Mouse (Mus musculus): ENCODE data around the gene Disc1. TPM values are rescaled to one million over a fixed set of nuclear protein-coding genes. Genes with fewer than 3 reads are reported as not detected.

Disc1 gene
- polyA plus RNA-seq, 1 experiment, result 1.0 TPM

DNA sequence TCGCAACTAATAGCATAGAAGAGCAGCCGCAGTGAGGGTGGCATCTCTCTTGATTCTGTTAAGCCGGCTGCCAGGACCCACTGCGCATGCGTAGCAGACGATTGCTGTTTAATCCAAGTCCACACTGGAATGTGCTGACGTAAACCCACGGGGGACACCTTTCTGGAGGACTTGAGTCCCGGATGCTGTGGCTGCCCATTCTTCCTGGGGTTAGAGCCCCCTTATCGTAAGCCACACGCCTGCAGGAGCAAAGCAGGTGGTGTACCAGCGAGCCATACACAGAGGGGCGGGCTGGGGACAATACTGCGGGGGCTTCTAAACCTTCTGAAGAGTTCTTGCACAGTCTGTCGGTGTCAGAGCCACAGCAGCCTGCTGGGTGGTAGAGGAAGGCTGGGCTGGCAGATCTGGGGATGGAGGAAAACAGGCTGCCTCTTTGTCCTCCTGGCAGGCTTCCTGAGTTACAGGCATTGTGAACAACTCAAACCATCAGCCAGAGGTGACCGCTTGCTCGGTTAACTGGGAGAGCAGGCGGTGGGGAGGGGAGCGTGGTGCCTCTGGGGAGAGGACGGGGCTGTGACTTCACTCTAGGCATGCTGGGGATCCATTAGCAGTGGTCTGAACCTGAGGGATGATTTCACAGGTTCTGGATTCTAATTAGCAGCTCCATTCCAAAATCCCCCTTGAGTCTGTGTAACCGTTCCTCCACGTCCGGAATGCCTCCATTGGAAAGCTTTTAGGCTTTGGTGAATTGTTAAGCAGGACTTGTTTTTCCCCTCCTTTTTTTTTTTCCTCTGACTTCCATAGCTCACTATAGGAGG, 200.4 kb downstream of the Disc1 start:
- peak; percentile 91 to 96 for DNase-seq (ENCODE audit: extremely low spot score in 1 of 2, low spot score in 1 of 2)

DNA sequence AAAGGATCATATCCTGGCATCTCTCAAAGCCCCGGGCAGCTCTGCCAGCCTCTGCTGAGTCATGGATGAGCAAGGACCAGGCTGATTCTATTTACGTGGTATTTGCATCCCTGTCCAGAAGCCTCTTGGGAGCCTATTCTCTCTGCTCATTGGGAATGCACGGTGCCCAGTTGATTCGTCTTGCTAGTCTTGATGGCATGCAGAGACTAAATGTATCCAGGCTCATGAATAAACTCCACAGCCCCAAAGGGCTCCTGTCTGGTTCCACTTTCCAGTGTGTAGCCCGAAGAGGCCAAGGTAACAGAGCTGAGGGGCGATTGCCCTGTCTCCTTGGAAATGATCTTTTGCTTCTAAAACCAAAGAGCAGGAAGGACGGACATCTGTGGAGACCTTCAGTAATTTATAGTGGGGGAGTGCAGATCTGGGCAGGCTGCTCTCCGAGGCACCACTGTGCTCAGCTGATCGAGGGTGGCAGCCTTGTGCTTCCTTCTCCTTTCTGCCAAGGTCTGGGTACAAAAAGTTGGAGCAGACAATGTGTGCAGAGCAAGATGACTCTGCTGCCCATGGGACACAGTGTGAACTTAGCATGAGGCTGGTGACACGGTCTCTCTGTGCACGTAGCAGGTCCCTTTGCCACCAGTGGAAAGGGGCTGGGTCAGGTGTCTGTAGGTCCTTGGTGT, 201.2 kb downstream of the Disc1 start:
- peak; percentile 38 to 73 for DNase-seq (ENCODE audit: extremely low spot score in 1 of 2, low spot score in 1 of 2)

DNA sequence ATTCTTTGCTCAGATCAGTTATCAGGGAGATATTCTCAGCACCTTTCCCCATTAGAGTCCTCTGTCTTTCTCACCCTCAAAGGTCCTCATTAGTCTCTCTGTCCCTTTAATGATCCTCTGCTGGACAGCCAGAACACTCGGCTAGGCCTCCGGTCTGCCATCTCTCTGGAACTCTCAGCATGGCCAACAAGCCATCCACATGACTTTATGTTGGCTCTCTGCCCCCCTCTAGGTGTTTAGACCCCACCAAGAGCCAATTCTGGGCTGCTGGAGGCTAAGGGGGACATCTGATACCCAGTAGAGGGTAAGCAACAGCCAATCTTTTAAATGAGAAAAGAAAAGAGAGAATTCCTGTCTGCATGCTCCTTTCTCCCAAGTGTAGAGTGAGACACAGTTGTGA, 203.7 kb downstream of the Disc1 start:
- no peak for DNase-seq (ENCODE audit: extremely low spot score in 1 of 2, low spot score in 1 of 2)

DNA sequence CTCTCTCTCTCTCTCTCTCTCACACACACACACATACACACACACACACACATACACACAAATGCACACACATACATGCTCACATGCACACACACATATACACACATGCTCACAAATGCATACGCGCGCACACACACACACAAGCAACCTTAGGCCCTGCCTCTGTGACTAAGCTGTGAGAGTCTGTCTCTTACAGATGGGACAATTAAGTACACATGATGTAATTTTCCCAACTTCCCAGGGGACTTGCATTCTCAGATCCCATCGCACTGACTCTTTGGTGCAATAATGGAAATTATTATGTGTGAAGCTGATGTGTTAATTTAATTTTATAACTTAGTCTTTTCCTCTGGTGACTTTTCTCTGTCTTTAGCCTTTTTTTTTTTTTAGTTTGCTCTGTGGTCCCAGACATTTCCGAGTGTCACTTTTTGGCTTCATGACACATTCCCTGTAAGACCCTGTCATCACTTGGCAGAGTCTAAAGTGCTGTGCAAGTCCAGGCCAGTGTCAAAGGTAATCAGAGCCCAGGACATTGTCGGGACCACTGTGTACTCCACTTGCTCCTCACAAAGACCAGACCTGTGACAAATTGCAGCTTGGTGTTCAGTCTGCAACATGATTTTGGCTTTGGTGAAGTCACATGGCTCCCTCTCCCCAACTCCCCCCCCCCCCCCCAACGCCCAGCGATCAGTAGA, 205.0 kb downstream of the Disc1 start:
- DNase-seq (ENCODE audit: extremely low spot score in 1 of 2, low spot score in 1 of 2), result no peak

DNA sequence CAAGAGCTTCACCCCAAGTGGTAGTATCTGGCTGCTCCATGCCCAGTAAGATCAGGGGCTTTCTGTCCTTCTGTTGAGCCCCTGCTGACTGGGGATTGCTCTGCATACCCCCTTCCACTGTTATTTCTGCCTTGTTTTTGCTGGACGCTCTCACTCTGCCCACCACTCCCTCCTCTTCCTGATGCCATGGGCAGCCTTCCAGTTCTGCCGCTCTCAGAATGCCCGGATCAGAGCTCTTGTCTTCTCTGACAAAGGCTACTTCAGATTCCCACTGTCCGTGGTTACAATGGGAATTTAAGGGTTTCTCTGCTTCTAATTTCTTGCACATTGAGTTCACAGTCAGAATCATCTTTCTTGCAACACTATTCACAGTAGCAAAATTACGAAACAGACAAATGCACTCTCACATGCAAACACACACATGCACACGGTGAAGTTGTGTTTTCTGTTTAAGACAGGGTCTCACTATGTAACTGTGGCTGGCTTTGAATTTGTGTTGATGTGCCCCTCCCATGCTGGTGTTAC, 214.2 kb downstream of the Disc1 start:
- DNase-seq (ENCODE audit: extremely low spot score in 1 of 2, low spot score in 1 of 2), result peak in 1 of 2 experiments; percentile 13

DNA sequence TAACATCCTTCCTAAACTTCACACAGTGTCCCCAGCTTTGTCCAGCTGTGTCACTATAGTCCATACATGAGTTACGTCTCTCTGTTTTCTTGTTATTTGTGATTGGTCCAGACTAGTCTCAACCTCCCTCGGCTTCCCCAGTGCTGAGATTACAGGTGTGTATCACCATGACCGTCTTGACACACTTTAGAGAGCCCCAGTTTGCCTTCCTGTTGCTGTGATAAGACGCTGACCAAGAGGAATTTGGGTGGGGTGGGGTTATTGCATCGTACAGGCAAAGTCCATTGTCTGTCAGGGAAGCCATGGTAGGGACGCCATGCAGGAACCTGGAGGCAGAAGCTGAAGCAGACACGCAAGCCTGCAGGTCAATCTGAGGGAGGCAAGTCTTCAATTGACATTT, 216.3 kb downstream of the Disc1 start:
- DNase-seq (ENCODE audit: extremely low spot score in 1 of 2, low spot score in 1 of 2), result no peak

DNA sequence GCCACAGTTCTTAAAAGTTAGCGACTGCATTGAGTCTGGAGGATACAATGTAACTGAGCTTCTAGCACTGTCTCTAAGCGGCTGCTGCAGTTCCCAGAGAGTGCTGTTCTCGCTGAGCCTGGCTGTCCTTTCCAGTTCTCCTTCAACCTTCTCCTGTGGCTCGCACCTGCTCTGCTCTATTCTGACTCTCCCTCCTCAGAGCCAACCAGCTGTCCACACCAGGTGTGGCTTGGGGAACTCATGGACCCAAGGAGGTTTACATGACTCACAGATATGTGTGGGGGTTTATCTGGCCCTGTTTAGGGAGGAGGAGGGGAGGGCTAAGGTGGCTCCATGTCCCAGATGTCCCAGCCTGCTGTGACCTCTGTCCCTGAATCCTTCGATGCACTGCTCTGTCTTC, 217.4 kb downstream of the Disc1 start:
- no peak for DNase-seq (ENCODE audit: extremely low spot score in 1 of 2, low spot score in 1 of 2)

DNA sequence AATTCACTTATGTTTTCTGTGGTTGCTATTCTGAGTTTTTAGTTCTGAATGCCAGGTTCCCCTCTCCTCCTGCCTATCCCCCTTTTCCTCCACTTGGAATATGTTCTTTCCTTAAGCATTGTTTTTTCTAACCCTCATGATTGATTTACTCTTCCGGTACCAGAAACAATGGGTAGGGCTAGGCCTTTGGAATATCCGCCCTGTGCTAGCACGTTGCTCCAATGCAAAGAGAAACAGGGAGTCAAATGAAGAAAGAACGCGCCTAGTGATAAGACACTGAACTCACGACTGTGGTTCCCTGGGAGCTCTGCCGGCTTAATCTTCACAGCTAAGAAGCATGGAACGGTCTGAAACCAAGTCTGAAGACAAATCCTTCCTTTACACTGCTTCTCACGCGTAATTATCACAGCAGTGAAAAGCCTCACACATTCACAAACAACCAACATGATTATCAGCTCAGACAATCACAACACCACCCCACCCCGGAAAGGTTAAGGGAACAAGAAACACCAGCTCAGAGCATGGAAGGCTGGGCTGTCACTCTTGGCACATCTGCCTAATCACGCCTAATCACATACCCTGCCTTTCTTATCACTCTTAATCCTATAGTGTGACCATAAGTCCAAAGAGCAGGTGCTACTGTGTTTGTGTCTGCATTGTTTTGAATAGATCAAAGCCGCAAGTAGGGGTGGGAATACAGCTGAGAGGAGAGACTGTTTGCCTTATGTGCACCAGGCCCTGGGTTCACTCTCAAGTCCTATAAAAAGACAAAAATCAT, 218.3 kb downstream of the Disc1 start:
- DNase-seq (ENCODE audit: extremely low spot score in 1 of 2, low spot score in 1 of 2), result no peak

DNA sequence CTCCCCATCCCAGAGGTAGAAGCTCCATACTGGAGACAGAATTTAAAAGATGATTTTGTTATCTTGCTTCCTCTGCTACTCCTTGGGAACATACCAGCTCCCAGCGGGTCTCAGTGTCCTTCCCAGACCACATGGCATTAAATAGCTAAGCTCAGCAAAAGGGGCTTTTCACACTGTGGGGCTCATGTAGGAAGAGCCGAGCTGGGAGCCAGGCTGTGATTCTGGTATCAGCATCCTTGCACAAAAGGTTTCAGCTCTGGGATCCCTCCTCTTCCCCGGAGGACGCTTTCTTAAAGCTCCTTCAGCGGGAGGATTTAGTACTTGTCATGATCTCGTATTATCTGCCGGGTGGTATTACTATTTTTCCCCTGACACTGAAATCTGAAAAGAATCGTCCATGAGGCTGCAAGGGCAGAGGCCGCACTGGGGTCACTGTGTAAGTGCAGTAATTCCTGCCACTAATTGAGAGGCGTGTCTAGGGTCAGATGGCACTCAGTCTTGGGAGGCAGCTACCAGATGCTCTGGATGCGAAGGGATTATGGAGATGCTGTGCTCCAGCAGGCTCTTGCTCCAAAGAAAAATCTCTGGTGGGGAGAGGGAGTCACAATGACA, 223.2 kb downstream of the Disc1 start:
- DNase-seq (ENCODE audit: extremely low spot score in 1 of 2, low spot score in 1 of 2), result no peak

DNA sequence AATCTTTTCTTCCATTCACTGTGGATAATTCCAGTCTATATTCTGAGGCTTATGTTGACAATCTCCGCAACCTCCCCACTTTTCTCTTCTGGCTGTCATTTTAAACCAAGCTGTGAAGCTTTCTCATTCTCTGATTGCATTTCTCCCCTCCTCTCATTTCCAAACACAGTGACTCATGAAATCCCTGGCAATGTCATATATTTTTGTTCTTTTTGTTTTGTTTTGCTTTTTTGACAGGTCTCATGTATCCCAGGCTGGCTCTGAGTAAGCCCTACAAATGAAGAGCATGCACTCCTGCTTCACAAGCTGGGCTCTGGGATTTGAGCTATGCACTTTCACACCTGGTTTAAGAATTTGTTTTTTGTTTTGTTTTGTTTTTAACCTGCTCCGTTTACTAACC, 225.2 kb downstream of the Disc1 start:
- peak in 1 of 2 experiments; percentile 36 for DNase-seq (ENCODE audit: extremely low spot score in 1 of 2, low spot score in 1 of 2)

DNA sequence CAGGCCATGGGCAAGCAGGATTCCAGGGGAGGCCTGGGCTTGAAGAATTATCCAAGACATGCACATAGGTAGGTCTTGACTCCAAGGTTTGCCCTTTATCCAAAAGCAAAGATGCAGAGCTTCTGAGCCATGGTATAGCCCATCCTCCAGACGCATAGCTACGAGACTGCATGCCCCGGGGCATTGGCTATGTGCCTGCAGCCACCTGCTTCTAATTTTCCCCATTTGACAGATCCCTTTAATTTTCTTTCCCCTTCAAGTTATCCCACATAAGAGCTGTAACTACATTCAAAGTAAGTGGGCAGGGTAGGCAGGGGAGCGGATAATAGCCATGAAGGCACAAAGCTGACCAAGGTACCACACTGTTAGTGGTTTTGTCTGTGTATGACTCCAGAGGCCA, 225.9 kb downstream of the Disc1 start:
- no peak for DNase-seq (ENCODE audit: extremely low spot score in 1 of 2, low spot score in 1 of 2)

DNA sequence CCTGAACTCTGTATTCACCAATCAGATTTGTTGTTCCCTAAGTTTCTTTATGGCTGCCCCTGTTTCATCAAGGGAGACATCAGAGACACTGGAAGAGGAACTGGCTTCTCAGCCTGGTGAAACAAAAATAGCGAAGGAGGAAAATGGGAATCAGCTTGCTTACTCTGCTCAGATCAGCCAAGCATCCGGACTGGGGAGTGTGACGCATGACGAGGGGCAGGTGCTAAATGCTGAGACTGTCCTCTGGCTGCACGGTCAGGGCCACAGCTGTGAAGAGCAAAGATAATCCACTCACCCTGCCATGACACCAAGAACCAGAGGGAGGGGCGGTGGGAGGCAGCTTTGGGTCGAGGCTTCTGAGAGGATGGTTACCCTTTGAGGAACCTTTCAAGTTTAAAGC, 228.5 kb downstream of the Disc1 start:
- peak in 1 of 2 experiments; percentile 33 for DNase-seq (ENCODE audit: extremely low spot score in 1 of 2, low spot score in 1 of 2)

DNA sequence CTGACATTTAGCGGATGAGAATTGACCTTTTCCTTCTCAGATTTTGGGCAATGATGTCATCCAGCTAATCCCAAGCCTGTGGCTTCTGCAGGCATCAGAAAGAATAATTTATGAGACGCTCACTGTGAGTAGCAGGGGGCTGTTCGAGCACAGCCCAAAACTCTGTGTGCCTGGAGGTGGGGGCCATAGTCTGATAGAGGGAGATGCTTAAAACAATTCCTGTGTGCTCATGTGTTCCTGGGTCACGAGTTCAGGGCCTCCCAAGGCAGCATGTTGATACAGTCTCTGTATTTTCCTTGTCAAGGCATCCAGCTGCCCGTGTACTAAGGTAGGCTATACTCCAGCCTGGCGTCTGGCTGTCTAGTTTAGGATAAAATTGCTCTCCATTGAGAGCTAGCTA, 229.5 kb downstream of the Disc1 start:
- DNase-seq (ENCODE audit: extremely low spot score in 1 of 2, low spot score in 1 of 2), result no peak

DNA sequence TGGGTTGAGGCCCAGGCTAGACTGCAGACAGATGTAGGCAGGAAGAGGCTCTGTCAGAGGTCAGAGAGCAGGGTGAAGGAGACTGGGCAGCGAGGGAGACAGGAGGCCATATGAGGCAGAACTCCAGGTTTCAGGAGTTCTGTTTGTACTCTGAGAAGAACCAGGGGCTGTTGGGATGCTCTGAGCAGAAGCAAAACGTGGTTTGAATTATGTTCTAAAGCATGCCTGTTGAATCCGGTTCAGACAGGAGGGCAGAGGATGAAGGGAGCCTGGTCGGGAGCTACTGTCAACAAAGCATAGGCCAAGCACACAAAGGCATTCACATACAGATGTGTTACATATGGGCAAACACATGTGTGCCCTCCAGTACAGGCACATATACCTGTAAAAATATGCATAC, 230.9 kb downstream of the Disc1 start:
- DNase-seq (ENCODE audit: extremely low spot score in 1 of 2, low spot score in 1 of 2), result no peak

DNA sequence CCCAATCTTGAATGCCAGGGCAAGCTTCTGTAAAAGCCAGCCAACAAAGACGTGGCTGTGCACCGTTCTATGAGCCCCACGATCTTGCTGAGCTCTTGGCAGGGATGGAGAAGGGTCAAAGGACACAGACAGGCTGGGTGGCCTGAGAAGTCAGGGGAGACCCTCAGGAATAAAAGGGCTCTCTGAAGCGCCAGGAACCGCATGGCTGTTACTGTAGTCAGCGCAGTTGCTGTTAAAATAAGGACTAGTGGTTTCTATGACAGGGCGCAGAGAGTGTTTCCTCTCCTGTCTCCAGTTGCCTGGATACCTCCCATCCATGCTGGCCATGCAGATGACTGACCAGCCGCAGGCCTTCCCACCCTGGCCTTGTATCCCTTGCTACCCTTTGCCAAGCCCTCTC, 231.4 kb downstream of the Disc1 start:
- DNase-seq (ENCODE audit: extremely low spot score in 1 of 2, low spot score in 1 of 2), result no peak

DNA sequence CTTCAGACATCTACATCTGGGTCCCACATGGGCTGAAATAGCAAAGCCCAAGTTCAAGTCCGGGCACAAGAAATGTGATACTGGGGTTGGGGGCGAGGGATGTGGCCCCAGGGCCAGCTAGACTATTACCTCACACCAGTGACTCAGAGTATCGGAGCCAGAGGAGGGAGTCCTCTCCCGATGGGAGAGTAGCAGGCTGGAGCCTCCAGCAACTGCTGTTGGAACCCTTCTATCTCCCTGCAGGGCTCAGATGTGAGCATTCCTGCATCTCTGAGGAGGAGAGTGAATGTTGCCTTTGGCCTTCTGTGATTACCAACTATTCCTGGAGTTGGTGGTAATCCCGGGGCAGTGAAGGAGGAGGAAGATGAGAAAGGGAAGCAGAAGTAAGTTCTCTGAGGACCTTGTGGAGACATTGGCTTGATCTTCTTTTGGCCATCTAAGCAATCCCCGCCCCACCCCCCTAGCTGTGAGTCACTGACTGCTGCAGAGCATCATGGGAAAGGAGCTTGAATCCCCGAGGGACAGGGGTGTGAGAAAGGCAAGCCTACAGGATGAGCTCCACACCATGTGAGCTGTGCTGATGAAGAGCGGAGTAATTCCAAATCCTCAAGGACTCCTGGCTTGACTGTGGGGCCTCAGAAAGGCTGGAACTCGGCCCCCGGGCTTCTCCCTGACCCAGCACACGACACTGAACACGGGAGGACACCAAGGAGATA, 232.1 kb downstream of the Disc1 start:
- DNase-seq (ENCODE audit: extremely low spot score in 1 of 2, low spot score in 1 of 2), result peak in 1 of 2 experiments; percentile 30

DNA sequence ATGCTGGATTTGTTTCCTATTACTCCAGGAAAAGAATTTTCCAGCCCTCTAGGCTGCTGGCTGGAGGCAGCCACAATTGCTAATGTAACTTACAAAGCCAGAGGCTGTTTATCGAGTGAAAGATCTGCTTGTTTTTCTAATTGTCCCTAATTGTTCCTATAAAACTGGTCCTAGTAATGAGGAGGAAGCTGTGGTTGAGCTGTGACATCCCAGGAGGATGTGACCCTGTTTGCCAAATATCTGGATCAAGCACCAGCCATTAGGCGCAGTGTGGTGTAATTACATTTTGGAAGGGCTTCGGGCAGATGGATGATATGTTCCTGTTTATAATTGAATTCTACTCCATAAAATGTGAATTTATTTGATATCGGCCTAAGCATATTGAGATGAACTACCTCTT, 233.3 kb downstream of the Disc1 start:
- DNase-seq (ENCODE audit: extremely low spot score in 1 of 2, low spot score in 1 of 2), result no peak

DNA sequence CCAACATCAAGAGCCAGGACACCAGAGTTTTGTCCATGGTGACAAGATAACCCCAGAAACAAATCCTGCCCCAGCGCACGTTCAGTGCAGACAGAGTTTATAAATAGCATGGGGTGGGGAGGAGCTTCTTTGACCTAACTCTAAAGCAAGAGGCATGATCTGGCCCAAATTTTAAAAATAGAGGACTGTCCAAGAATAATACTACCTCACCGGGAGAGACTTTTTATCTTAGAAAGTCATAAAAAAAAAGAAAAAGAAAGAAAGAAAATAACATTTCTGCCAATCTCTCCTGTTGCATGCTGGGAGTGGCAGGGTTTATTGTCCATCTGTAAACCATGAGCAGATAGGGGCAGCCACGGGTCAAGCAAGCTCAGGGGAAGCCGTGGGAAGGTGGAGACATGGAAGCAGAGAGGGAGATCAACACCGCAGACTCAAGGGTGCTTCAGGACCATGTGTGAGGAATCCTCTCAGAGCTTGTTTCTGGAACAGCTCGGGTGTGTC, 233.9 kb downstream of the Disc1 start:
- DNase-seq (ENCODE audit: extremely low spot score in 1 of 2, low spot score in 1 of 2), result no peak

DNA sequence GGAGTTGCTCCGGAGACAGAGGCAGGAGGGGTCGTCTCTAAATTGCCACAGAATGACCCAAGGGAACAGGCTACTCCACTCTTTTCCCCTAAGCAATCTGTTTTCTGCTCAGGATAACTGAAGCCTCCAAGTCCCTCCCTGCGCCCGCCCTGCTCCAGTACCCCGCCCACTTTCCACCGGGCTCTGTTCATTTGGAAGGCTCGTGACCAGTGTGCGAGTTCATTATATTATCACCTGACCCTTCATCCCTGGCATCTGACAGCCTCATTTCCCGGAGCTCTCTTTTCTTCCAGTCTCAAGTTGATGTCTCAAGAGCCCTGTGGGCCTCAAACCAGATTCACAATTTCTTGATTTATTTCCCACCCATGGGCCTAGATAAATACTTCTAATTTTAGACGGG, 237.5 kb downstream of the Disc1 start:
- DNase-seq (ENCODE audit: extremely low spot score in 1 of 2, low spot score in 1 of 2), result no peak
